Mouse (Mus musculus) hindbrain, embryonic 11.5 days (tissue): ENCODE data around the gene Sec63. TPM values are rescaled to one million over a fixed set of nuclear protein-coding genes. Genes with fewer than 3 reads are reported as not detected.

Experiments used
- ATAC-seq: fragments of 200-750 bp; cut with Nextera tagmentation; 2 replicates; pipeline ENCODE4 v1.8.0; 2017; ENCODE audit warnings: mild to moderate bottlenecking, moderate TSS enrichment, moderate library complexity; ENCODE audit not compliant: low FRiP score
- DNase-seq: peaks from one replicate; pipeline ENCODE4 v3.0.0-alpha.2; 2015; ENCODE audit warnings: low spot score
- H3K27ac ChIP-seq: fragments of 300-500 bp; sonication (generic); 2 replicates; pipeline ENCODE4 v1.5.1; 2014; ENCODE audit warnings: mild to moderate bottlenecking, low read depth, low read length
- H3K27me3 ChIP-seq: fragments of 300-500 bp; sonication (generic); 2 replicates; pipeline ENCODE4 v1.6.1; 2014; ENCODE audit warnings: mild to moderate bottlenecking, low read length, moderate library complexity, mixed read lengths; ENCODE audit not compliant: control insufficient read depth, insufficient read depth
- H3K36me3 ChIP-seq: fragments of 300-500 bp; sonication (generic); 2 replicates; pipeline ENCODE4 v1.6.1; 2014; ENCODE audit warnings: mild to moderate bottlenecking, low read length, moderate library complexity, mixed read lengths; ENCODE audit not compliant: control insufficient read depth, insufficient read depth
- H3K4me1 ChIP-seq: fragments of 300-500 bp; sonication (generic); replicated peaks from 2 replicates; pipeline ENCODE4 v1.6.1; 2014; ENCODE audit warnings: low read length, mixed read lengths; ENCODE audit not compliant: control insufficient read depth, insufficient read depth
- H3K4me2 ChIP-seq: fragments of 300-500 bp; sonication (generic); replicated peaks from 2 replicates; pipeline ENCODE4 v1.6.1; 2014; ENCODE audit warnings: mild to moderate bottlenecking, low read depth, low read length
- H3K4me3 ChIP-seq: fragments of 300-500 bp; sonication (generic); 2 replicates; pipeline ENCODE4 v1.5.1; 2014; ENCODE audit warnings: low read depth, low read length
- H3K9ac ChIP-seq: fragments of 300-500 bp; sonication (generic); 2 replicates; pipeline ENCODE4 v1.6.1; 2014; ENCODE audit warnings: low read depth, low read length
- H3K9me3 ChIP-seq: fragments of 300-500 bp; sonication (generic); 2 replicates; pipeline ENCODE4 v1.6.1; 2016; ENCODE audit warnings: low read length; ENCODE audit not compliant: control insufficient read depth
- WGBS: fragments of 180-500 bp; shearing (Covaris S2); extraction: QIAGEN DNeasy Blood & Tissue Kit; methylation state at CpG from one replicate; pipeline ENCODE4 v1.1.7; 2014; 5-methylcytosine and 5-hydroxymethylcytosine counted together
- polyA plus RNA-seq: library from polyadenylated mRNA; unstranded; fragments of >200 nt; fragmentation: Nextera tagmentation; extraction: Ambion mirVana; gene quantifications from 2 replicates; pipeline ENCODE4 v1.2.1, GENCODE M21; 2014

The Sec63 gene
- polyA plus RNA-seq: 30.7 and 31.5 TPM in 2 replicates

- peak within 1 kb of the TSS; percentile 98 for H3K9ac ChIP-seq
- ATAC-seq: peak; percentile 96
- peak within 1 kb of the TSS; percentile 66 for H3K4me2 ChIP-seq
- WGBS: under 1% methylated on average over 29 of the region's 81 CpGs
- no peaks in the 10 kb centered on the region for H3K36me3 ChIP-seq
- peaks cover 4% of the 10 kb centered on the region for H3K4me1 ChIP-seq
- H3K27me3 ChIP-seq: no peaks in the 10 kb centered on the region
- H3K4me3 ChIP-seq: peak within 1 kb of the TSS; percentile 97
- peak; percentile 98 for DNase-seq
- peak within 1 kb of the TSS; percentile 90 for H3K27ac ChIP-seq
- H3K9me3 ChIP-seq: no peaks in the 10 kb centered on the region
These were observed at the start of gene Sec63 for GRCm38 (mm10) chr10:42760999-42761900. Gene Sec63 (plus strand): TSS chr10:42761496.

- no peaks in the 10 kb centered on the region for H3K9me3 ChIP-seq
- ATAC-seq: no peak
- DNase-seq: no peak
- no peak overlapping the region for H3K27ac ChIP-seq
- no peak overlapping the region for H3K9ac ChIP-seq
- H3K36me3 ChIP-seq: no peaks in the 10 kb centered on the region
- no peak overlapping the region for H3K4me3 ChIP-seq
- H3K4me2 ChIP-seq: no peak overlapping the region
- H3K4me1 ChIP-seq: 0 out of 2 replicates have a peak, but pooled peaks cover 2% of the 10 kb centered on the region
- H3K27me3 ChIP-seq: no peaks in the 10 kb centered on the region
- 24% methylated on average over 9 of the region's 9 CpGs for WGBS
These were observed 46.6 kb upstream of the Sec63 start for GRCm38 (mm10) chr10:42714676-42715075.

- no peak overlapping the region for H3K4me3 ChIP-seq
- WGBS: 29% methylated on average over 19 of the region's 19 CpGs
These were observed 45.8 kb upstream of the Sec63 start for GRCm38 (mm10) chr10:42715366-42716035.

GRCm38 (mm10) chr10:42722116-42722515 lies 39.2 kb upstream of the Sec63 start:
- H3K4me2 ChIP-seq: no peak overlapping the region

More at GRCm38 (mm10) chr10:42715366-42716035, 45.8 kb upstream of the Sec63 start:
- Histone ChIP-seq H3K27ac (no peak overlapping the region), H3K36me3 (no peaks in the 10 kb centered on the region), H3K4me1 (0 out of 2 replicates have a peak, but pooled peaks cover 2% of the 10 kb centered on the region), H3K27me3 (no peaks in the 10 kb centered on the region), H3K9me3 (no peaks in the 10 kb centered on the region), H3K9ac (no peak overlapping the region), H3K4me2 (0 out of 2 replicates have a peak overlapping the region, but pooled peaks have one; percentile 0)
- DNase-seq (peak; percentile 28), ATAC-seq (no peak)

GRCm38 (mm10) chr10:42723275-42724232 lies 37.7 kb upstream of the Sec63 start:
- WGBS: 80% methylated on average over 13 of the region's 13 CpGs
- Histone ChIP-seq H3K4me2 (no peak overlapping the region), H3K4me1 (no peaks in the 10 kb centered on the region), H3K27me3 (no peaks in the 10 kb centered on the region), H3K36me3 (no peaks in the 10 kb centered on the region), H3K27ac (no peak overlapping the region), H3K9me3 (no peaks in the 10 kb centered on the region), H3K9ac (no peak overlapping the region), H3K4me3 (no peak overlapping the region)
- ATAC-seq (no peak), DNase-seq (no peak)

More at GRCm38 (mm10) chr10:42722116-42722515, 39.2 kb upstream of the Sec63 start:
- ATAC-seq: no peak
- 92% methylated on average over 5 of the region's 5 CpGs for WGBS
- H3K4me1 ChIP-seq: no peaks in the 10 kb centered on the region
- no peak overlapping the region for H3K4me3 ChIP-seq
- H3K36me3 ChIP-seq: no peaks in the 10 kb centered on the region
- no peaks in the 10 kb centered on the region for H3K27me3 ChIP-seq
- no peak overlapping the region for H3K27ac ChIP-seq
- H3K9me3 ChIP-seq: no peaks in the 10 kb centered on the region
- no peak overlapping the region for H3K9ac ChIP-seq
- no peak for DNase-seq

- 78% methylated on average over 2 of the region's 2 CpGs for WGBS
These were observed 31.7 kb upstream of the Sec63 start for GRCm38 (mm10) chr10:42729607-42730006.

GRCm38 (mm10) chr10:42734546-42735060 lies 26.7 kb upstream of the Sec63 start:
- Histone ChIP-seq H3K27ac (no peak overlapping the region), H3K4me2 (no peak overlapping the region), H3K4me3 (no peak overlapping the region), H3K9ac (no peak overlapping the region), H3K27me3 (no peaks in the 10 kb centered on the region), H3K36me3 (no peaks in the 10 kb centered on the region), H3K4me1 (no peaks in the 10 kb centered on the region), H3K9me3 (no peaks in the 10 kb centered on the region)
- WGBS: 63% methylated on average over 5 of the region's 5 CpGs
- DNase-seq: peak; percentile 58
- no peak for ATAC-seq

More at GRCm38 (mm10) chr10:42729607-42730006, 31.7 kb upstream of the Sec63 start:
- Histone ChIP-seq H3K36me3 (no peaks in the 10 kb centered on the region), H3K9ac (no peak overlapping the region), H3K4me1 (no peaks in the 10 kb centered on the region), H3K4me2 (no peak overlapping the region), H3K9me3 (no peaks in the 10 kb centered on the region), H3K27ac (no peak overlapping the region), H3K4me3 (no peak overlapping the region), H3K27me3 (no peaks in the 10 kb centered on the region)
- DNase-seq (no peak), ATAC-seq (no peak)

GRCm38 (mm10) chr10:42751813-42752212 lies 9.5 kb upstream of the Sec63 start:
- WGBS: 77% methylated on average over 10 of the region's 10 CpGs
- DNase-seq: no peak
- Histone ChIP-seq H3K4me3 (no peak overlapping the region), H3K4me2 (no peak overlapping the region), H3K27me3 (no peaks in the 10 kb centered on the region), H3K9ac (no peak overlapping the region), H3K27ac (no peak overlapping the region), H3K9me3 (no peaks in the 10 kb centered on the region), H3K36me3 (no peaks in the 10 kb centered on the region), H3K4me1 (no peaks in the 10 kb centered on the region)
- no peak for ATAC-seq
